Mouse (Mus musculus): Measurements from ENCODE around the gene Xpo5. TPM values are rescaled to one million over a fixed set of nuclear protein-coding genes. Genes with fewer than 3 reads are reported as not detected.

The Xpo5 gene
- total RNA-seq, 1 experiment, result 63.2 TPM

GRCm38 (mm10) chr17:46201151-46201550 lies 1.4 kb upstream of the Xpo5 start:
- H3K36me3 ChIP-seq (ENCODE audit: control insufficient read depth, insufficient read depth, low read length, poor library complexity, severe bottlenecking), result peaks cover 21% of the 10 kb centered on the region
- H3K27ac ChIP-seq (ENCODE audit: insufficient read depth, low read depth, low read length, poor library complexity, severe bottlenecking), result no peak overlapping the region
- DNase-seq (ENCODE audit: low read depth, low spot score), result no peak
- H3K9me3 ChIP-seq (ENCODE audit: control insufficient read depth, insufficient read depth, low read depth, low read length), result no peaks in the 10 kb centered on the region
- peak overlapping the region in 1 of 2 experiments; percentile 71; a peak in 2 of 4 replicates for H3K4me3 ChIP-seq (ENCODE audit: insufficient read depth in 1 of 2, low read depth in 1 of 2, low read length in 2 of 2, poor library complexity in 1 of 2, severe bottlenecking in 1 of 2)
- TF ChIP-seq MAFK (IDR thresholded peaks at IDR 0.05; ENCODE audit: insufficient read depth, low read depth, low read length), result no peak
- TF ChIP-seq HCFC1 (IDR thresholded peaks at IDR 0.05; ENCODE audit: borderline replicate concordance, insufficient read depth, low read length), result no peak
- no peak for TF ChIP-seq ZNF384 (IDR thresholded peaks at IDR 0.05; ENCODE audit: low read depth, low read length)
- TF ChIP-seq CHD2 (IDR thresholded peaks at IDR 0.05; ENCODE audit: low read depth, low read length), result no peak
- no peak for TF ChIP-seq ZC3H11A (IDR thresholded peaks at IDR 0.05; ENCODE audit: borderline replicate concordance, low read depth, low read length)
- H3K9ac ChIP-seq (ENCODE audit: insufficient read depth, low read depth, low read length, poor library complexity, severe bottlenecking), result no peak overlapping the region
- H3K4me1 ChIP-seq (ENCODE audit: control insufficient read depth in 2 of 2, insufficient read depth in 2 of 2, low read length in 2 of 2, poor library complexity in 1 of 2), result peaks cover 2% of the 10 kb centered on the region in 2 experiments
- in situ Hi-C loops (cut with MboI; ENCODE audit: low sequenced_read_pairs in 2 of 2, unreplicated experiment in 2 of 2), result loop anchor here in 1 of 2 experiments (25.0 kb wide), 1 partner anchor 789 kb away; no protein-coding TSS in a partner anchor

- Histone ChIP-seq H3K9ac (ENCODE audit: insufficient read depth, low read depth, low read length, poor library complexity, severe bottlenecking) (peak overlapping the region; percentile 93), H3K4me1 (ENCODE audit: control insufficient read depth in 2 of 2, insufficient read depth in 2 of 2, low read length in 2 of 2, poor library complexity in 1 of 2) (peaks cover 2% of the 10 kb centered on the region in 2 experiments), H3K36me3 (ENCODE audit: control insufficient read depth, insufficient read depth, low read length, poor library complexity, severe bottlenecking) (peaks cover 30% of the 10 kb centered on the region), H3K4me3 (ENCODE audit: insufficient read depth in 1 of 2, low read depth in 1 of 2, low read length in 2 of 2, poor library complexity in 1 of 2, severe bottlenecking in 1 of 2) (peak overlapping the region; percentile 87 to 88), H3K27ac (ENCODE audit: insufficient read depth, low read depth, low read length, poor library complexity, severe bottlenecking) (peak overlapping the region; percentile 68), H3K9me3 (ENCODE audit: control insufficient read depth, insufficient read depth, low read depth, low read length) (no peaks in the 10 kb centered on the region)
- DNase-seq (ENCODE audit: low read depth, low spot score), result peak; percentile 12
- in situ Hi-C loops (cut with MboI; ENCODE audit: low sequenced_read_pairs in 2 of 2, unreplicated experiment in 2 of 2), result loop anchor here in 1 of 2 experiments (25.0 kb wide), 1 partner anchor 791 kb away; no protein-coding TSS in a partner anchor
- TF ChIP-seq ZC3H11A (IDR thresholded peaks at IDR 0.05; ENCODE audit: borderline replicate concordance, low read depth, low read length) (no peak), HCFC1 (IDR thresholded peaks at IDR 0.05; ENCODE audit: borderline replicate concordance, insufficient read depth, low read length) (no peak), MAFK (IDR thresholded peaks at IDR 0.05; ENCODE audit: insufficient read depth, low read depth, low read length) (no peak), ZNF384 (IDR thresholded peaks at IDR 0.05; ENCODE audit: low read depth, low read length) (no peak), CHD2 (IDR thresholded peaks at IDR 0.05; ENCODE audit: low read depth, low read length) (no peak)
These were observed 496 bp downstream of the Xpo5 start for GRCm38 (mm10) chr17:46203078-46203477.

GRCm38 (mm10) chr17:46206676-46207075 lies 4.1 kb downstream of the Xpo5 start:
- TF ChIP-seq MAFK (IDR thresholded peaks at IDR 0.05; ENCODE audit: insufficient read depth, low read depth, low read length) (no peak), HCFC1 (IDR thresholded peaks at IDR 0.05; ENCODE audit: borderline replicate concordance, insufficient read depth, low read length) (no peak), CHD2 (IDR thresholded peaks at IDR 0.05; ENCODE audit: low read depth, low read length) (no peak), ZNF384 (IDR thresholded peaks at IDR 0.05; ENCODE audit: low read depth, low read length) (no peak), ZC3H11A (IDR thresholded peaks at IDR 0.05; ENCODE audit: borderline replicate concordance, low read depth, low read length) (no peak)
- Histone ChIP-seq H3K27ac (ENCODE audit: insufficient read depth, low read depth, low read length, poor library complexity, severe bottlenecking) (no peak overlapping the region), H3K9me3 (ENCODE audit: control insufficient read depth, insufficient read depth, low read depth, low read length) (no peaks in the 10 kb centered on the region), H3K9ac (ENCODE audit: insufficient read depth, low read depth, low read length, poor library complexity, severe bottlenecking) (no peak overlapping the region), H3K4me1 (ENCODE audit: control insufficient read depth in 2 of 2, insufficient read depth in 2 of 2, low read length in 2 of 2, poor library complexity in 1 of 2) (peaks cover 0 to 2% of the 10 kb centered on the region in 2 experiments; a peak in 2 of 4 replicates), H3K4me3 (ENCODE audit: insufficient read depth in 1 of 2, low read depth in 1 of 2, low read length in 2 of 2, poor library complexity in 1 of 2, severe bottlenecking in 1 of 2) (no peak overlapping the region), H3K36me3 (ENCODE audit: control insufficient read depth, insufficient read depth, low read length, poor library complexity, severe bottlenecking) (peaks cover 34% of the 10 kb centered on the region)
- in situ Hi-C loops (cut with MboI; ENCODE audit: low sequenced_read_pairs in 2 of 2, unreplicated experiment in 2 of 2), result loop anchor here in 1 of 2 experiments (25.0 kb wide), 1 partner anchor 794 kb away; no protein-coding TSS in a partner anchor
- no peak for DNase-seq (ENCODE audit: low read depth, low spot score)

- Histone ChIP-seq H3K9me3 (ENCODE audit: control insufficient read depth, insufficient read depth, low read depth, low read length) (no peaks in the 10 kb centered on the region), H3K36me3 (ENCODE audit: control insufficient read depth, insufficient read depth, low read length, poor library complexity, severe bottlenecking) (peaks cover 52% of the 10 kb centered on the region)
These were observed 8.0 kb downstream of the Xpo5 start for GRCm38 (mm10) chr17:46210550-46210949.

More at GRCm38 (mm10) chr17:46210550-46210949, 8.0 kb downstream of the Xpo5 start:
- no peak for DNase-seq (ENCODE audit: low read depth, low spot score)
- TF ChIP-seq CHD2 (IDR thresholded peaks at IDR 0.05; ENCODE audit: low read depth, low read length) (no peak), MAFK (IDR thresholded peaks at IDR 0.05; ENCODE audit: insufficient read depth, low read depth, low read length) (no peak), ZNF384 (IDR thresholded peaks at IDR 0.05; ENCODE audit: low read depth, low read length) (no peak), ZC3H11A (IDR thresholded peaks at IDR 0.05; ENCODE audit: borderline replicate concordance, low read depth, low read length) (no peak), HCFC1 (IDR thresholded peaks at IDR 0.05; ENCODE audit: borderline replicate concordance, insufficient read depth, low read length) (no peak)
- H3K4me3 ChIP-seq (ENCODE audit: insufficient read depth in 1 of 2, low read depth in 1 of 2, low read length in 2 of 2, poor library complexity in 1 of 2, severe bottlenecking in 1 of 2), result no peak overlapping the region
- no peak overlapping the region for H3K9ac ChIP-seq (ENCODE audit: insufficient read depth, low read depth, low read length, poor library complexity, severe bottlenecking)
- in situ Hi-C loops (cut with MboI; ENCODE audit: low sequenced_read_pairs in 2 of 2, unreplicated experiment in 2 of 2), result loop anchor here in 1 of 2 experiments (25.0 kb wide), 1 partner anchor 798 kb away; no protein-coding TSS in a partner anchor
- no peaks in the 10 kb centered on the region for H3K4me1 ChIP-seq (ENCODE audit: control insufficient read depth in 2 of 2, insufficient read depth in 2 of 2, low read length in 2 of 2, poor library complexity in 1 of 2)
- no peak overlapping the region for H3K27ac ChIP-seq (ENCODE audit: insufficient read depth, low read depth, low read length, poor library complexity, severe bottlenecking)

Measured in ES-E14 (cell line).